Mouse (Mus musculus) C2C12 (cell line): Measurements from ENCODE around the gene Prkar1a. TPM values are rescaled to one million over a fixed set of nuclear protein-coding genes. Genes with fewer than 3 reads are reported as not detected.

Experiments used
- H3K27me3 ChIP-seq: one replicate; pipeline ENCODE4 v1.6.1; 2011; ENCODE audit not compliant: control insufficient read depth, insufficient read depth, insufficient read length
- H3K36me3 ChIP-seq: one replicate; pipeline ENCODE4 v1.6.1; 2011; ENCODE audit not compliant: control insufficient read depth, insufficient read depth
- H3K4me3 ChIP-seq: one replicate; pipeline ENCODE4 v1.5.1; 2011; ENCODE audit warnings: mild to moderate bottlenecking, control low read depth; ENCODE audit not compliant: poor library complexity, insufficient read depth, severe bottlenecking
- H3K79me2 ChIP-seq: one replicate; pipeline ENCODE4 v1.6.1; 2011; ENCODE audit not compliant: control insufficient read depth, insufficient read depth
- H3K79me3 ChIP-seq: one replicate; pipeline ENCODE4 v1.6.1; 2011; ENCODE audit warnings: low read depth, control low read depth
- H3ac ChIP-seq: one replicate; pipeline ENCODE3; 2011; ENCODE audit warnings: low read depth; ENCODE audit not compliant: control insufficient read depth, insufficient read length
- CEBPB ChIP-seq: IDR thresholded peaks from one replicate; pipeline ENCODE4 v1.6.1; 2011; ENCODE audit warnings: low read depth, mild to moderate bottlenecking, control low read depth, moderate library complexity
- CTCF ChIP-seq: IDR thresholded peaks from one replicate; pipeline ENCODE4 v1.5.1; 2011; ENCODE audit not compliant: control insufficient read depth, insufficient read depth, insufficient read length
- FOSL1 ChIP-seq: IDR thresholded peaks from one replicate; pipeline ENCODE4 v1.8.0; 2011; ENCODE audit warnings: mild to moderate bottlenecking, low read length; ENCODE audit not compliant: poor library complexity, insufficient read depth, severe bottlenecking
- MAX ChIP-seq: IDR thresholded peaks from one replicate; pipeline ENCODE4 v1.6.1; 2011; ENCODE audit warnings: mild to moderate bottlenecking, control low read depth
- MYOD1 ChIP-seq: IDR thresholded peaks from one replicate; pipeline ENCODE4 v1.6.1; 2011; ENCODE audit warnings: low read depth; ENCODE audit not compliant: control insufficient read depth, insufficient read length
- MYOG ChIP-seq: IDR thresholded peaks from one replicate; pipeline ENCODE4 v1.6.1; 2011; ENCODE audit not compliant: control insufficient read depth, insufficient read length; ENCODE audit errors: extremely low read depth
- USF1 ChIP-seq: IDR thresholded peaks from one replicate; pipeline ENCODE4 v1.6.1; 2011; ENCODE audit warnings: low read depth, mild to moderate bottlenecking, control low read depth, moderate library complexity
- polyA plus RNA-seq: library from polyadenylated mRNA; unstranded; fragments of >200 nt; fragmentation: generic; extraction: Trizol; gene quantifications from one replicate; pipeline ENCODE4 v1.2.1, GENCODE M21; 2012; ENCODE audit warnings: missing spikeins

Gene Prkar1a
- polyA plus RNA-seq, 1 experiment: 237 TPM

GRCm38 (mm10) chr11:109628099-109628498 is 21.1 kb upstream of the Prkar1a start:
- TF ChIP-seq MYOD1: no peak
- TF ChIP-seq MAX: no peak
- no peak for TF ChIP-seq MYOG
- no peak overlapping the region for H3ac ChIP-seq
- no peaks in the 10 kb centered on the region for H3K79me3 ChIP-seq
- no peaks in the 10 kb centered on the region for H3K36me3 ChIP-seq
- H3K27me3 ChIP-seq: no peaks in the 10 kb centered on the region
- H3K4me3 ChIP-seq: no peak overlapping the region
- H3K79me2 ChIP-seq: no peaks in the 10 kb centered on the region

DNA sequence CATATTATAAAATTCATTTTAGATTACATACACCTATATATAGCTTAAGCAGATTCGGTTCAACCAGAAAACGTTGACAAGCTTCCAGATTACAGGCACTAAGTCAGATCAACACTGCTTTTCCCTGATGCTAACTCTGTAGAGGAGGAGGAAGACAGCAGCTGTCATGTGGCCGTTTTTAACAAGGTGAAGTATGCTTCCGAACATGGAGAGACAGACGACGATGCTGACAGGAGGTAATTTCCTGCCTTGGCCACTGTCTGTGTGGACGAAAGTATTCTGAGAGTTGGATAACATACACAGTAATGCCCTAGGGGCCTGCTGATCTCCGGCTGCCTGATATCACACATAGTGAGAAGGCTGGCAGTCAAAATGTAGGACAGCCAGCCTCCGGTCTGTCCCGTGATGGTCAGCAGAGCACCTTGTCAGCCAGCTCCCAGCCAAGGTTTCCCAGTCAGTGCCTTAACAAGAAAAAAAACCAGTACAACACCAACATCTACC is 20.1 kb upstream of the Prkar1a start:
- no peaks in the 10 kb centered on the region for H3K79me2 ChIP-seq
- no peaks in the 10 kb centered on the region for H3K27me3 ChIP-seq
- H3K36me3 ChIP-seq: no peaks in the 10 kb centered on the region
- no peak for TF ChIP-seq MYOD1
- no peak for TF ChIP-seq MYOG
- TF ChIP-seq CTCF: no peak
- no peak for TF ChIP-seq MAX
- TF ChIP-seq USF1: no peak
- TF ChIP-seq CEBPB: no peak
- TF ChIP-seq FOSL1: no peak
- no peak overlapping the region for H3ac ChIP-seq
- no peak overlapping the region for H3K4me3 ChIP-seq
- no peaks in the 10 kb centered on the region for H3K79me3 ChIP-seq

- H3K36me3 ChIP-seq: no peaks in the 10 kb centered on the region
- no peaks in the 10 kb centered on the region for H3K79me3 ChIP-seq
- H3K79me2 ChIP-seq: no peaks in the 10 kb centered on the region
- H3ac ChIP-seq: no peak overlapping the region
- no peaks in the 10 kb centered on the region for H3K27me3 ChIP-seq
- TF ChIP-seq MAX (no peak), CTCF (no peak), MYOD1 (no peak), FOSL1 (no peak), USF1 (no peak), CEBPB (no peak), MYOG (no peak)
- no peak overlapping the region for H3K4me3 ChIP-seq
These were observed 14.3 kb upstream of the Prkar1a start for GRCm38 (mm10) chr11:109634928-109635327.

DNA sequence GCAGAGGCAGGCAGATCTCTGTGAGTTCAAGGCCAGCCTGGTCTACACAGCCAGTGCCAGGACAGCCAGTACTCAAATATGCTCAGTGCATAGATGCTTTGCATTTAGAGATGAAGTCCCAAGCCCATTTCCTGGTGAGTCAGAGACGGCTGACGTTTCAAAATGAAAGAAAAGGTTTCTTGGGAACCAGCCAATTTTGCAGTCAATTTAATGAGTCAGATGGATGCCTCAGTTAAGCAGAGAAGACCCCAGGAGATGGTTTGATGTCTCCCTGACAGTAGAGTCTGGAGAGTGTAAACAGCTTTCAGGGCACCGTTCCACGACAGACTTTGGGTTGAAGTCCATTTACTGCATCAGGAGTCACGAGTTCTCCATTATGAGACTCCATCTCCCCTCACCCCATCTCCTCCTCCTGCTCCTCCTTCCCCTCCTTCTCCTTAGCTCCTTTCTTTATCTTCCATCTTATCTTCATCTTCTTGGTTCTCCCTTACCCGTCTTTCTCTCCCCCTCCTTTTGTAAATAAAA is 13.3 kb upstream of the Prkar1a start:
- no peak overlapping the region for H3K4me3 ChIP-seq
- no peak overlapping the region for H3ac ChIP-seq
- H3K79me3 ChIP-seq: no peaks in the 10 kb centered on the region
- no peaks in the 10 kb centered on the region for H3K79me2 ChIP-seq
- H3K27me3 ChIP-seq: no peaks in the 10 kb centered on the region
- no peaks in the 10 kb centered on the region for H3K36me3 ChIP-seq
- TF ChIP-seq FOSL1 (no peak), MYOD1 (no peak), USF1 (no peak), CEBPB (no peak), MAX (no peak), CTCF (no peak), MYOG (no peak)

- Histone ChIP-seq H3ac (no peak overlapping the region), H3K4me3 (no peak overlapping the region), H3K36me3 (no peaks in the 10 kb centered on the region), H3K79me2 (no peaks in the 10 kb centered on the region), H3K27me3 (no peaks in the 10 kb centered on the region), H3K79me3 (no peaks in the 10 kb centered on the region)
- TF ChIP-seq CEBPB (no peak), MAX (no peak)
These were observed 7.5 kb upstream of the Prkar1a start for GRCm38 (mm10) chr11:109641498-109642222.

DNA sequence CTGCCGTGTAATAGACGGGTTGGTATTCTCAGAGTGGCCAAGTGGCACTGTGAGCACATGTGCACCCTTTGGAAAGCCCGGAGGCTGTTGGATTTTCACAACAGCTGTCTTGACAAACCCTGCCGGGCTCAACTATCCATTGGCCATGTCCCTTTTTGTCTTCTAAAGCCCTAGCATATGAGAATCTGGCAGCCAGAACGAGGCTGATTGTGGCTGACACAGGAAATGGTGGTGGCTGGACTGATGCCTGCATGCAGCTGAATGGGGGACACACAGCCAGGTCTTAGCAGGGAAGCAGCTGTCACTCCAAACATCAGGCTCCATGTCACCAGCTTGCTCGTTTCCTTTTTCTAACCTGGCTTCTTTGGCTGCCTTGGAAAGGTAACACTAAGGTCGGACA is 695 bp upstream of the Prkar1a start:
- Histone ChIP-seq H3ac (no peak overlapping the region), H3K27me3 (no peaks in the 10 kb centered on the region), H3K79me3 (peaks cover 23% of the 10 kb centered on the region), H3K79me2 (peaks cover 28% of the 10 kb centered on the region), H3K36me3 (peaks cover 9% of the 10 kb centered on the region), H3K4me3 (no peak overlapping the region)
- TF ChIP-seq MYOD1 (peak; percentile 56), CEBPB (no peak), CTCF (no peak)
